Mouse (Mus musculus) cerebellum, postnatal 14 days (tissue): ENCODE measurements around the gene Fam185a.
A peak's percentile ranks its signal among the peaks of the same experiment; 100 is the strongest.

Experiments used
- DNase-seq, 2 experiments: peaks; one replicate each; pipeline ENCODE4 v3.0.0; 2021; ENCODE audit warnings: mixed read lengths in 2 of 2

The Fam185a gene

DNA sequence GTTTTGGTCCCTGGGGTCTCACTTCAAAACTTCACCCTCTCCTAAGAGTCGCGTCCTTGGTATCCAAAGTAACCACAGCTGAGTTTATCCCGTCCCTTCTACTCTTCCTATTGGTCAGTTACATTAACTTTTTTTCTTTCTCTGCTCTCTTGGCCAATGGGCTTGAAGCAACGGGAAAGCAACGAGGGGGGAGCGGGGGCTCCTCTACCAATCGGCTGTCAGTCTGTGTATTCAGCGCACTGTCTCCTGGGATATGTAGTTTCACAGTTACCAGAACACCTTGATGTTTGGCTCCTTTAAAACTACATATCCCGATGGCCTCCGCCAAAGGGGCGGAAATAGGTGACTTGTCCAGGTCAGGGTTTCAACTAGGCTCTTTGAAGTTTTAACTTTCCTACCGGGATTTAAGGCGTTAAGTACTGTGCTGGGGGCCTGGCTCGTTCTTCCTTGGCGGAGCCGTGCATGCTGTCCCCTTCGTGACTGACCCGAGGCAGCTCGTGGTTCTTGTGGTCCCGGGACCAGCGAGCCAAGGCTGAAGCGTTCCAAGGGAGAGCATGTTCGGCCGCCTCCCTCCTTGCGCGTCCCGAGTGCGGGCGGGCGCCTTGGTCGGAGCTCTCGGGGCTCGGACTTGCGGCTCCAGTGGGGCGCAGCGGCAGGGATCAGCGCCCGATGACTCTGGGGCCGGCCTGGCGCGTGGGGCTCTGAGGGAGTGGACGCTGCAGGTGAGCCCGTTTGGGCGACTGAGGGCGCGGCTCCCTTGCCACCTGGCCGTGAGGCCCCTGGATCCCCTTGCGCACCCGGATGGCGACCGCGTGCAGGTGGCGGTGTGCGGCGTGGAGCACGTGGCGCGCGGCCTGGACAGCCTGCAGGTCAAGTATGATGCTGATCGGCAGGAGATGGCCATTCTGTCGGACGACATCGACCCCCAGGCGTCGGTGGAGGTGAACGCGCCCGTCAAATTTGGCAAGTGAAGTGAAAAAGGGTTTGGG, at the start of gene Fam185a, which contains the start of gene Ccdc146:
Gene Fam185a (plus strand): TSS at position 345 of the 989 bp plus-strand sequence.
Gene Ccdc146 (minus strand): TSS at position 64 of the 989 bp plus-strand sequence.
- DNase-seq, result peak; percentile 95 to 96

DNA sequence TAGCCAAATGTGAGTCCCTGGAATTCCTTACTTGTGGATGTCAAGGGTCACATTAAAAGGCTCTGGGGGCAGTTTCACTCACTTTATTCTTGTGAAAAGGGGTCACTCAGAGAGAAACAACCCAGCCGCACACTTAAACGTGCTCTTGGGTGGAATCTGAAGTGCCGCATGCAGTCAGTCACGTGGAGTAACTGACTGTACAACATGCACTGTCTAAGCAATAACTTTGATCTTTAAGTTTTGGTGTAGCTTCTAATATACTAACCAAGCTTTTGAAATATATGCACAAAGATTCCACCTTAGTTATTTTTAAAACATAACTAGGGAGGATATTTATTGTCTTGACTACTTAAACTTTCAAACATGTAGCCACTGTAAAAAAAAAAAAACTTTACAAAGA, 47.8 kb upstream of the Fam185a start:
- no peak for DNase-seq

DNA sequence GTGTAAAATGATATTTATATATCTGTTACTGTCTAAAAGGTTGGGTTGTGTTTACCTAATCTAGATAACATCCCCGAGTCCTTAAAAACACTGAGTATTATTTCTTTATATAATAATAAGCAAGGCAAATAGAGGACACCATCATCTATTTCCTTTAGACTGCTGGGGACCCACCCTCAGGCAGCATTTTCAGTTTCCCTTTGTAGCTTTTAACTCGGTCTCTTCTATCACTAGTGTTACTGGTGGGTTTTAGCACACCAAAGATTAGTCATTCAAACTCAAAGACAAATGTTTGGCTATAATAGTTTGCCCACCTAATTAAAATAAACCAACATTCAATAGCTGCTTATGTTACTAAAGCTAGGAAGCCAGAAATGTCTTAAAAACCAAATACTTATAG, 46.4 kb upstream of the Fam185a start:
- no peak for DNase-seq

DNA sequence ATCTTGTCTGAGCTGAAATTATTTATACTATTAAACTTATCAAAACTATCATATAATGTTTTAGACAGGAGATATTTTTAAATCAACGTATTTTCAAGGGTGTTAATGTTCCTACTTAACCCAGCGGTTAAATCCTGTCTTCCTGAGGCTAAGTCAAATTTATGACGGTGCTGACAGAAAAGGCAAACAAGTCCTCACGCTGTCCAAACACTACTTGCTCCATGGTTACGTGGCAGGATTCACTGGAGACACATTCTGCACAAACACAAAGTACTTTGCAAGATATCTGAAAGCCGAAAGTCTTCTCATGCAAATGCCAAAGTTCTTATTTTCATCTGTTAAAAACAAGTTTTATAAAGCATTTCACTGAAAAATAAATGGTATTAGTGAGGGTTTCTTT, 42.8 kb upstream of the Fam185a start:
- DNase-seq, result no peak

DNA sequence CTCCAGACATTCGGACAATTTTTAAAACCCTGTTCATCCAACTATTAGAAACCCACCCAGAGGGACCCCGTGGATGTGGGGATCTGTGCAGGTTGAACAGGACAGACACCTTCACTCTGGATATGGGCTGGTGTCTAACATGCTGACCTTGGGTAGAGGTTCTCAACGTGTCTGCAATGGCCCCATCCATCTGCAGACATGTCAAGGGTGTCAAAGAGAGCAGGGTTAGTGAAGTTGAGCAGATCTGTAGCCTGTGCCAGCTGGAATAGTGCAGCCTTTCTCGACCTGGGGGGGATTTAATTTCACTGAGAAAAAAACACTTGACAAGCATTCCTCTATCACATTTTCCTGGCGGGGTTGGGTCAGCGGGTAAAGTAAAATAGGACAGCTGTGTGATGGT, 42.1 kb upstream of the Fam185a start:
- DNase-seq, result no peak

DNA sequence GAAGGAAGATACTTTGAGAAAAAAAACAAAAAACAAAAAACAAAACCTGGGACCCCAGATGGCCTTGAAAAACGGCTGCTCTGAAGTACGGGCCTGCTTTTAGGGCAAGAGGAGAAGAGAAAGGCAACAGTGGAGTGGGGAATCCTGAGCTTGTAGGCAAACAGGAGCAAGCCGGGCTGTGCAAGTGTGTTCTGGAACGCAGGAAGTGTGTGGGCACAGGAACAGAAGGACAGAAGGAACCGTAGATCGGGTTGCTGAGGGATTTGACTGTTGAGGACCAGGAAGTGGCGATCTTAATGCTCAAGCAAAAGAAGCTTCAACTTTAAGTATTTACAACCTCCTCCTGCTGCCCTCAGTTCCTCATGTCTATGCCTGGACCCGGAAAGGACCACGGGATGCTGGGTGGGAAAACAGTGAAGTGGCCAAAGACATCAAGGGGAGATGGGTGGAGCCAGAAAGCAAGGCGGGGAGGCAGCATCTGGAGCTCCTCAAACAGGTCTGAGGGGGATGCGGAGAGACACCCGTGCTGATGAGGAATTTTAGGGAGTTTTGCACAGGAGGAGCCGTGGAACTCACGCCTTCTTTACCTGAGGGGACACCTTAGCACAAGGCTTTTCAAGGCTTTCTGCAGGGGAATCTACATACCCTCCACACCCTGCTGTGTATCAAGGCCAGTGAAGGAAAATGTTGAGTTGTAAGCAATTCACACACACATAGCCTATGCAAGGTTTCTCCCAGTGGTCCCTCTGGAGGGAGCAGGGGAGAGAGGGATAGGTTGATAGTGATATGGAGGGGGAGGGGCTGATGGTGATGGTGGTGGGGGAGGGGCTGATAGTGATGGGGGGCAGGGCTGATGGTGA, 41.1 kb upstream of the Fam185a start:
- no peak for DNase-seq

DNA sequence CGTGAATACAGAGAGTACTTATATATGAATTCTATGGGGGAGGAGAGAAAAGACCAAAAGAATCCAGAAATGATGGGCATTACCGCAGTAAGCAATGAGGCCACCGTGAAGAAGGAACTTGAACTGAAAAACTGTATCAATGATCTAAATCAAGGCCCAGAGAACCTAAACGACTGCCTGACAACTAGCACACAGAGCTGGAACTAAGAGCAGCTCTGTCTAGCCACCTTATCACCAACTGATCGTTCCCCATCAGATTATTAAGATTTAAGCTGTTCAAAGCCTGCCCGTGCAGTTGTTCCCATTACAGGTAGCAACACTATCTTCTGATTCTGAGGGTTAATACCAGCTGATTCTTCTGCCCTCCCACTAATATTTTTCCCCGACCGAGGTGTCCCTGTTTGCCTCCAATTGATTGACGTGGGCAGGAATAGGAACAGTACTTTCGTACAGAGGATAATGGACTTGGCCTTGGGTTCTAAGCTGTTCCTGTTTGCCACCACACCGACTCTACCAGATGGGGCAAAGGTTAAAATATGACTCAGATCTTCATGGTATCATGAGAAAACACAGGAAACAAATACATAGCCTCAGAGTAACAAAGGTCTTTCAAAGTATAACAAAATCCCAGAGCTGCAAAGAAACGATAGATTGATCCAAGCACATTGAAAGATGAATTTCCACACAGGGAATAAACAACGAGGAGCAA, 40.4 kb upstream of the Fam185a start:
- DNase-seq, result no peak

DNA sequence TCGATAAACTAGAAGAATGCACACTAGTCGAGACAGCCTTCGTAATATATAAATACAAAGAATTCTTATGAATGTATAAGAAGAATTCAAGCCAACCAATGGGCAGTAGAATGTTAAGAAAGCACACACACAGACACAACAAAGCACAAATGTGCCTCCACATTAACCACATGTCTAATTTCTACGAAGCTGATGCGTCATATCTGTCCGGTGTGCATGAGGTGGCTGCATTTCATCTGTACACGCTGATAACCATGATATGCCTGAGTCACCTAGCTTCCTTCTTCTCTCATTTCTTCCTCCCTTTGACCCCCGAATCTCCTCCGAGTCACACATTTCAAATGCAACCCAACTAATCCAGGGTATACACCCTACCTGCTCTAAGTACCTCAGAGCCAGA, 39.8 kb upstream of the Fam185a start:
- DNase-seq, result no peak

DNA sequence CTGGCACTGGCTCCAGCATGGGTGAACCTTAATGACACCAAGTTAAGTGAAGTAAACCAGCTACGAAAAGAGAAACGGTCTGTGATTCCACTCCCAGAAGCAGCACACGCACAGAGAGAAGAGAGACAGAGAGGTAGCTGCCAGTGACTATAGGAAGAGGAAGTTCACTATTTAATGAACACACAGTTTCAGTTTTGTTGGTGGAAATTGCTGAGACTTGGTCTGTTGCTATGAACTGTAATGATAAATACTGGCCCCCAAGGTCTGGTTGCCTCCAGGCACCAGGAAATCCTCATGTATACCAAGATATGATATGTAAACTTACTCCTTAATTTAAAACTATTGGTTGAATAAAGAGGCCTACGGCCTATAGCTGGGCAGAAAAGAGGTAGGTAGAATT, 38.3 kb upstream of the Fam185a start:
- DNase-seq, result no peak

DNA sequence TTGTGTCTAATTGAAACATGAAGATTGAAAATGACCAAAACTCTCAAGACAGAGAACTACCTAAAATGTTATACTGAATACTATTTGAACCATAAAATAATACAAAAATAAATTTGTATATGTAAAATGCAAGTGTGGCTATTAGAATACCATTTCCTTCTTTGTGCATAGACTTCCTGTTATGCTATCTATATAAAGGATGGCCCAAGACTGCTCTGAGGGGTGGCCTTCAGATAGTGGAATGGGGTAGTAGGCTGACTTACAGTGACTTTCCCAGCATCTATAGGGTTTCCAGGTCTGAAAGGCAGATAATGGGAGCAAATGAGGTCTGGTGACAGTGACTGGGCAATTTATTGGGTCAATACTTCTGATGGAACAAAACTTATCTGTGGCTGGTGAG, 37.4 kb upstream of the Fam185a start:
- DNase-seq, result no peak

DNA sequence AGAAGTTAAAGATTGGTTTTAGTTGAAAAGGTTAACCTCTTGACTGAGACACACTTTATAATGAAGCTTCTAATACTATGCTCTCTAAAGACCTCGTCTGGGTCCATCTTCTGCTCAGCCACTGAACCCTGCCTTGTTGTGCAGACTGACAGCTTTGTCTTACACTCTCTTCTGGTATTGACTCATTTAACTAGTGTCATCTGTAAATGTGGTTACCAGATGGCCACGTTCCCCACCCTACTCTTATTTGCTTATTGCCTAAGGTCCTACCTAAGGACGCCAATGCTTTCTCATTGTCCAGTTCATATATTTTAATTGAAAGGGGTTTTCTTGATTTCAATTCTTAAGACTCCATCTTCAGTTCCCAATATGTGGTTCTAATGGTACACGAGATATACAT, 35.9 kb upstream of the Fam185a start:
- no peak for DNase-seq

DNA sequence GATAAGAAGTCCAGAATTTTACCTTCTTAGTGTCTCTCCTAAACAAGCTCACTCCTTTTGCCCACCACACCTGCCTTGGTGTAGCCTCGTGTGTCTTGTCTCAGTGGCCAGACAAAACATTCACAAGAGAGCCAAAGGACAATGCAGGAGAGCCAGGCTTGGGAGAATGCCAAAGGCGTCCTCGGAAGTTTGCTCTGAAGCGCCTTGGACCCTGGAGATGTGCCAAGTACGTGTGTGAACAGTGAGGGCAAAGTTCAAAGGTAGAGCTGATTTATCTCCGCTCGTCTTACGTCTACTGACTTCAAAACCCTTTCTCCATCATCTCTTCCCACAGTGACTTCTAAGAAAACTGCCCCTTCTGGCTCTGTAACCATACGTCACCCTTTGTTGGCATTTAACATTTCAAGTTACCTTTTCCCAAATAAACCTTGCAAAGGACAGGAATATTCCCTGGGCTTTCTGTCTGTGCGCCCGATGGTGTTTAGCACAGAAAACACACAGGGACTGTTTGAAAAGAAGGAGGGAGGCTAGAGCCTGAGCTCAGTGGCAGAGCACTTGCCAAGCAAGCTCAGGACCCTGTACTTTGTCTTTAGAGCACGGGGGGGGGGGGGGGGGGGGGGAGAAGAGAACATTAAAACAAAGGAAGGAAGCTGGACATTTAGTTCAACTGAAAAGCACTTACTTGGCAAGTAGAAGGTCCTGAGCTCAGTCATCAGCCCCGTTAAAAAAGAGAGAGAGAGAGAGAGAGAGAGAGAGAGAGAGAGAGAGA, 33.0 kb upstream of the Fam185a start:
- DNase-seq, result peak in 1 of 2 experiments; percentile 3

DNA sequence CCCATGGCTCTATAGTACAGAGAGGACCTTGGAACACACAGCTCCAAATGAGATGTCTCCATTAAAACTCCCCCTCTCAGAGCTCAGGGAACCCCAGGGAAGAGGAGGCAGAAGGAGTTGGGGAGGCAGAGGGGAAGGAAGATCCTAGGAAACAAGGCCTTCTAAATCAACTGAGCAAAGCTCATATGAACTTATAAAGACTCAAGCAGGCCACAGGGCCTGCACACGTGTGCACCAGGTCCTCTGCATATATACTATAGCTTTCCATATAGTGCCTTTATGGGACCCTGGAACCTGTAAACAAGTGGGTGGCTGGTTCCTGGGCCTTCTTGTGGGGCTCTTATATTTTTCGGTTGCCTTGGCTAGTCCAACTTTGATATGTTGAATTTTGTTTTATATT, 30.2 kb upstream of the Fam185a start:
- no peak for DNase-seq

DNA sequence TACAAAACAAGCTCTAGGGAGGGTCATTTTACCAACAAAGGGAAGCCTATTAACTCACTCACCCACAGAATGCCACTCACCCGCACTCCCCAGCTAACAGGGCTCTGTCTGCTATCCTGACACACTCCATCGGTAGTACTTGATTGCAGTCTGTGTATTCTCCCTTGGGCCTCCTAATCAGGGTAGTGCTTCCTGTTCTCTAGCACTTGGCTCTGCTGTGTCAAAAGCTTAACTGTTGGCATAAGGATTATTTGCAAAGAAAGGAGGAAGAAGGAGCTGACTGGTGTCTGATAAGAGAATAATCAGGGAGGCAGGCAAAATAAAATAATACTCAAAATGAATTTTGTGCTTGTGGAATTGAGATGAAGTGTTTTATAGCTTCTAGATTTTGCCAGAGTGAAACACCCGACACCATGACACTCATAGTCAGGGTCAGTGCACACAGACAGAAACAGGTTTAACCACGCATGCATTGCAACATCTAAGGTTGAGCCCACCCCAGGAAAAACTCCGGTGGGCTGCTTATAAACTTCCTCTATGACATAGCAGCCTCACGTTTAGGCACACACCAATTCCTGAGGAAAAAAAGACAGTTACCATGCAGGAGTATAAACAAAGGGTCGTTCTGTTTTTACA, 29.4 kb upstream of the Fam185a start:
- no peak for DNase-seq

DNA sequence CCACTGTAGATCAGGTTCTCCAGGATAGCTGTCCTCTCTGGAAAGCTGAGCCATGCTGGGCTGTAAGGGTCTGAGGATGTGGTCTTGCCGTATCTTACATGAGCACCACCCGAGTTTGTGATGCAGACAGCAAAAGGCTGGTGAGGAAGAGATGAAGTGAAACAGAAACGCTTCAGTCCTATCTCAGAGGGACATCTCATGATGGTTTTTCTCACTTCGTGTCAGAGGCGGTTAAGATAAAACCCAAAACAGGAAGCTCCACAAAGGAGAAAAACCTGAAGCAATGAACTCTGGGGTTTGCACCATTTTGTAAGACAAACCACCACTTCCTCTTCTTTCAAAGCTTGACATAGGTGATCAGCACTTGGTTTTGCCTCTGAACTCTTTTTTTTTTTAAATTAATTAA, 13.5 kb upstream of the Fam185a start:
- no peak for DNase-seq

DNA sequence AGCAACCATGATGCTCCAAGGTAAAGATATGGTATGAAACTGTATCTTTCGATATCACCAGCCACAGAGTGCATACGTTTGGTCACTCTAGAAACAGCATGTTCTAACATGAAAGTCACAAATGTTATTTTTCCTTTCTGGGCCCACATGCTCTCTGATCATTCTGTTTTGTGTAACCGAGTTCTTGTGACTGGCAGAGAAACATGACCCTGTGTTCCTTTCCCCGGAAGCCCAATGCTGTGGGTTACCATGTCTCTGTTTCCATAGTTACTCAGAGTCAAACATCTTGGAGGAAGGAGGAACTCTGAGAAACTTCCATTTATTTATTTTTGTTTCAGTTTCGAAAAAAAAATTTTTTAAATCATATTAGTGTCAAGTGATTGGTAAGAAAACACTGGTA, 12.7 kb upstream of the Fam185a start:
- no peak for DNase-seq

DNA sequence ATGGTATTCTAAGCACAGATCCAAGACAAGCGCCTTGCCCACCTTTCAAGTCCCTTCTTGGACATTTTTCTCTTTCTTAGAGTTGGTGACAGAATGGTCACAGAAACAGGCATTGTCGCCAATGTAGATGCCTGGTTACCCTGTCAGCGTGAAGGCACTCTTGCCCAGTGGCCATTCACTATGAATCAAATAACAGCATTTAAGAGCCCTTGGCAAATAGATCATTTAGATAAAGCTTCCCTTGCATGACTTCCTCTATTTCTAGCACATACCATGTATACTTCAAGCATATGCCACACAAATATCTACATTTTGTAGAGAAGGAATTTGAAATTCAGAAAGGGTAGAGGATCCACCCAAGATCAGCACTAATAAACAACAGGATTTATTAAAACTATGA, 11.4 kb upstream of the Fam185a start:
- DNase-seq, result no peak

DNA sequence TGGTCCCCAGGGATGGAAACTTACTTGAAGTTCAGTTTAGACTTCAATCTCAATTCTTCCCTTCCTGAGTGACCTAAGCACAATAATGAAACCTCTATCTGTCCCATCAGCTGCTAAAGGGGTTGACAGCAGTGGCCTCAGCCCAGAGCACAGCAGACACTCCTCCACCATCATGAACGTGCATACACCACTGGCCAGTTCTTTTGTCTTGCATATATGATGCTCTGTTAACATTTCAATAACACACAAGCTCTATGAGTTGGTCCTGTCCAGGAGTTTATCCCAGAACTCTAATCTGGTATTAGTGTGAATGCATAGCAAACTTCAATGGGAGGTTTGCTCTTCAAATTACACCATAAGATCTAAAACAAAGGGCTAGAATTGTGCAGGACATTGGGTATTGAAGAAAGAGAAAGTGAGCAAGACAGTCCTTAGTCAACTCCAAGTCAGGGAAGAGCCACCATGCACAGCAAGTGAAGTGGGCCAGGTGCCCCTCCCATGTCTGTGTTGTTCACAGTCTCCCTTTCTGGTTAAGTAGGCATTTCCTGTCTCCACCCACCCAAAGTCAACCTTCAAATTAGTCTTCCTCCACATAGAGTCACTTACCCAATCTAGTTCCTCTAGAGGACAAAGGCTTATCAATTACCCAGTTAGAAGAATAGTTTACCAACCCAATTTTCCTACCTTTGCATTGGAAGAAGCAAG, 10.5 kb upstream of the Fam185a start:
- no peak for DNase-seq

DNA sequence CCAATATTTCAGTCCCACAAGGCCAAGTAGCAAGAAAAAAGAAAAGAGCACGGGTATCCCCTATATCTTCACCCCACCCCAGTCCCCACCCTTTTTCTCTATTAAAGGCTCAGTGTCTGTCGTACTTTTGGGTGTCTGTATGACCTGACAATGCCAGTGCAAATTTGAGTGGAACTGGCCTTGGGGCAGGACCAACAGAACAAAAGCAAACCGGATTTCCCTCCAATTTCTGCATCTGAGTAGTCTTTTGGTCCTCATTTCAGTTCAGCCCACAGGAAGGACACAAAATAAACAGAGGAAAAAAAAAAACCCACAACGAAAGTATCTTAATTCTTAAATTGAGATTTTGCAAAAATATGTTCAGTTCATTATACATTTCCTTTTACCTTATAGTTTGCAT, 6.1 kb upstream of the Fam185a start:
- no peak for DNase-seq

DNA sequence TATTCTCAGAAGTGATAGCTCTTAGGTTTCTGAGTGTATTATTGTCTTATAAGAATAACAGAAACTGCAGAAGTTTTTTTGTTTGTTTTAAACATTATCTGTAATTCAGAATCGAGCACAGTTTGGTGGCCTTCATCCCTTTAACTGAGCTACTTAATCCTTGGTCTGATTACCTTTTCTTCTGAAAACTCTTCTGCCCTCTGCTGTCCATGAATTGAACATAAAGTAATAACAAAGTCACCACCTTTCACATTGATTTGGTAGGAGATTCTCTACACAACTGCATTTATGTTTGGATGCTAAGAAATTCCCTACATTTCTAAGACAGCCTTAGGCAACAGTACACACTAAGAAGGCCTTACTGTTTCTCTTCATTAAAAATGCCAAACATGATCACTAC, 4.1 kb upstream of the Fam185a start:
- peak; percentile 21 to 56 for DNase-seq

DNA sequence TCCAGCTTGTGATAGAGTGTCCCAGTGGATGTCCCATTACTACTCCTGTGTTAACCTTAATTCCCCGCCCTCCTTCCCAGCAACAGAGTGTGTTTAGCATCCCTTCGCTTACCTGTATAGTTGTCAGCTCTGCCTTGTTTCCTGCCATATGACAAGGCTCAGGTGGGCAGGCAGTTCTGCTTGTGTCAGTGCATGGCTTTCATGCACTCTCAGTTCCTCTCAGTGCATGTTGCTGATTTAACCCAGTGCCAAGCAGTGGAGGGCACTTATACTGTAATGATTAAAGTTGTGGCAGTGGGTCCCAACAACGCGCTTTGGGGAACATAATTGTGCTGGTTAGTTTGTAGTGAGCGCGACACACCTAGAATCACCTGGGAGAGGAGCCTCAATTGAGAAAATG, 1.9 kb downstream of the Fam185a start:
- DNase-seq, result no peak
